Mouse (Mus musculus) MEL (cell line): ENCODE results near the gene Hectd3. TPM values are rescaled to one million over a fixed set of nuclear protein-coding genes. Genes with fewer than 3 reads are reported as not detected.

Experiments used
- DNase-seq: peaks from one replicate; pipeline ENCODE4 v3.0.0; 2011; ENCODE audit warnings: low read depth, low spot score
- H3K27ac ChIP-seq: 2 replicates; pipeline ENCODE4 v1.5.1; 2012; ENCODE audit warnings: low read depth, mild to moderate bottlenecking, control low read depth, low read length, moderate library complexity; ENCODE audit not compliant: control insufficient read depth
- H3K27me3 ChIP-seq, 2 experiments: fragments of 150-350 bp in 1 of 2; sonication (generic) in 1 of 2; 2 replicates each; pipeline ENCODE4 v1.6.1; 2012; ENCODE audit warnings: low read length in 2 of 2, mild to moderate bottlenecking in 2 of 2, improper control_type of control experiment in 1 of 2, moderate library complexity in 1 of 2; ENCODE audit not compliant: insufficient read depth in 2 of 2, control insufficient read depth in 1 of 2
- H3K36me3 ChIP-seq, 2 experiments: 2 replicates each; pipeline ENCODE4 v1.6.1; 2012 to 2014; ENCODE audit warnings: low read length in 2 of 2, improper control_type of control experiment in 1 of 2, inconsistent platforms in 1 of 2, mild to moderate bottlenecking in 1 of 2; ENCODE audit not compliant: insufficient read depth in 2 of 2, control insufficient read depth in 1 of 2
- H3K4me1 ChIP-seq, 2 experiments: fragments of 150-350 bp in 1 of 2; sonication (generic) in 1 of 2; 2 replicates each; pipeline ENCODE4 v1.6.1; 2012; ENCODE audit warnings: low read length in 2 of 2, improper control_type of control experiment in 1 of 2, mild to moderate bottlenecking in 1 of 2; ENCODE audit not compliant: insufficient read depth in 2 of 2, control insufficient read depth in 1 of 2
- H3K4me3 ChIP-seq, 2 experiments: fragments of 150-350 bp in 1 of 2; sonication (generic) in 1 of 2; 2 replicates each; pipeline ENCODE4 v1.5.1; 2012; ENCODE audit warnings: low read depth in 2 of 2, low read length in 2 of 2, mild to moderate bottlenecking in 2 of 2, moderate library complexity in 2 of 2, control low read depth in 1 of 2, improper control_type of control experiment in 1 of 2; ENCODE audit not compliant: control insufficient read depth in 1 of 2, insufficient read depth in 1 of 2
- H3K79me2 ChIP-seq: 2 replicates; pipeline ENCODE4 v1.6.1; 2012; ENCODE audit warnings: mild to moderate bottlenecking, low read length, moderate library complexity; ENCODE audit not compliant: control insufficient read depth, poor library complexity, insufficient read depth
- H3K9ac ChIP-seq: 2 replicates; pipeline ENCODE4 v1.6.1; 2012; ENCODE audit warnings: low read depth, mild to moderate bottlenecking, control low read depth, low read length, moderate library complexity; ENCODE audit not compliant: control insufficient read depth, poor library complexity, severe bottlenecking
- H3K9me3 ChIP-seq: fragments of 150-350 bp; sonication (generic); replicated peaks from 2 replicates; pipeline ENCODE4 v1.6.1; 2012; ENCODE audit warnings: mild to moderate bottlenecking, low read length, improper control_type of control experiment, moderate library complexity; ENCODE audit not compliant: insufficient read depth
- BHLHE40 ChIP-seq: IDR thresholded peaks from 2 replicates; pipeline ENCODE4 v1.6.1; 2012; ENCODE audit warnings: low read depth, mild to moderate bottlenecking, inconsistent platforms, low read length, improper control_type of control experiment, borderline replicate concordance
- CHD1 ChIP-seq: IDR thresholded peaks from 2 replicates; pipeline ENCODE4 v1.6.1; 2012; ENCODE audit warnings: low read depth, mild to moderate bottlenecking, inconsistent platforms, low read length, improper control_type of control experiment
- CHD2 ChIP-seq: IDR thresholded peaks from 2 replicates; pipeline ENCODE4 v1.6.1; 2011; ENCODE audit warnings: low read length, improper control_type of control experiment
- CTCF ChIP-seq, 3 experiments: IDR thresholded peaks in 2 of 3; conservative IDR thresholded peaks in 1 of 3; 2 replicates each; pipeline ENCODE4 v1.5.1; 2011 to 2012; ENCODE audit warnings: low read length in 3 of 3, low read depth in 2 of 3, mild to moderate bottlenecking in 2 of 3, improper control_type of control experiment in 1 of 3, inconsistent platforms in 1 of 3, mixed read lengths in 1 of 3, moderate library complexity in 1 of 3; ENCODE audit not compliant: control insufficient read depth in 1 of 3, insufficient read depth in 1 of 3, poor library complexity in 1 of 3, severe bottlenecking in 1 of 3
- E2F4 ChIP-seq: IDR thresholded peaks from 2 replicates; pipeline ENCODE4 v1.6.1; 2011; ENCODE audit warnings: low read depth, low read length, improper control_type of control experiment, borderline replicate concordance
- ELF1 ChIP-seq: IDR thresholded peaks from 2 replicates; pipeline ENCODE4 v1.6.1; 2014; ENCODE audit warnings: low read depth, mild to moderate bottlenecking, inconsistent platforms, low read length, improper control_type of control experiment, moderate library complexity
- EP300 ChIP-seq, 2 experiments: IDR thresholded peaks; 2 replicates each; pipeline ENCODE4 v1.6.1; 2011; ENCODE audit warnings: improper control_type of control experiment in 2 of 2, low read length in 2 of 2, low read depth in 1 of 2, mild to moderate bottlenecking in 1 of 2
- ETS1 ChIP-seq: IDR thresholded peaks from 2 replicates; pipeline ENCODE4 v1.6.1; 2012; ENCODE audit warnings: low read depth, mild to moderate bottlenecking, inconsistent platforms, low read length, improper control_type of control experiment, moderate library complexity
- GATA1 ChIP-seq: IDR thresholded peaks from 2 replicates; pipeline ENCODE4 v1.6.1; 2011; ENCODE audit warnings: low read depth, low read length, improper control_type of control experiment
- HCFC1 ChIP-seq: IDR thresholded peaks from 2 replicates; pipeline ENCODE4 v1.6.1; 2012; ENCODE audit warnings: low read depth, mild to moderate bottlenecking, inconsistent platforms, low read length, improper control_type of control experiment, moderate library complexity
- JUND ChIP-seq: IDR thresholded peaks from 2 replicates; pipeline ENCODE4 v1.6.1; 2011; ENCODE audit warnings: low read depth, mild to moderate bottlenecking, improper control_type of control experiment, low read length
- KAT2A ChIP-seq: conservative IDR thresholded peaks from 2 replicates; pipeline ENCODE4 v1.6.1; 2012; ENCODE audit warnings: low read depth, low read length, improper control_type of control experiment, inconsistent platforms
- MAFK ChIP-seq: IDR thresholded peaks from 2 replicates; pipeline ENCODE4 v1.6.1; 2011; ENCODE audit warnings: low read depth, mild to moderate bottlenecking, low read length, improper control_type of control experiment, borderline replicate concordance
- MAX ChIP-seq: IDR thresholded peaks from 2 replicates; pipeline ENCODE4 v1.6.1; 2011; ENCODE audit warnings: low read length, improper control_type of control experiment
- MEF2A ChIP-seq: IDR thresholded peaks from 2 replicates; pipeline ENCODE4 v1.6.1; 2014; ENCODE audit warnings: low read depth, mild to moderate bottlenecking, inconsistent platforms, low read length, improper control_type of control experiment; ENCODE audit not compliant: poor library complexity, insufficient replicate concordance, severe bottlenecking; ENCODE audit errors: extremely low read depth
- MYB ChIP-seq: IDR thresholded peaks from 2 replicates; pipeline ENCODE4 v1.6.1; 2011; ENCODE audit warnings: mild to moderate bottlenecking, low read depth, low read length, improper control_type of control experiment
- MYC ChIP-seq: IDR thresholded peaks from 2 replicates; pipeline ENCODE4 v1.6.1; 2011; ENCODE audit warnings: low read depth, mild to moderate bottlenecking, low read length, improper control_type of control experiment, moderate library complexity
- NELFE ChIP-seq: IDR thresholded peaks from 2 replicates; pipeline ENCODE4 v1.6.1; 2011; ENCODE audit warnings: low read depth, low read length, improper control_type of control experiment
- NRF1 ChIP-seq: IDR thresholded peaks from 2 replicates; pipeline ENCODE4 v1.6.1; 2014; ENCODE audit warnings: low read depth, mild to moderate bottlenecking, inconsistent platforms, low read length, improper control_type of control experiment, moderate library complexity; ENCODE audit not compliant: poor library complexity, insufficient read depth, severe bottlenecking
- POLR2A ChIP-seq, 2 experiments: IDR thresholded peaks; 2 replicates each; pipeline ENCODE4 v1.6.1; 2011 to 2012; ENCODE audit warnings: low read length in 2 of 2, mild to moderate bottlenecking in 2 of 2, control low read depth in 1 of 2, improper control_type of control experiment in 1 of 2, low read depth in 1 of 2, moderate library complexity in 1 of 2; ENCODE audit not compliant: control insufficient read depth in 1 of 2, insufficient read depth in 1 of 2, poor library complexity in 1 of 2
- POLR2AphosphoS2 ChIP-seq: IDR thresholded peaks from 2 replicates; pipeline ENCODE4 v1.6.1; 2011; ENCODE audit warnings: low read length, improper control_type of control experiment
- POLR2AphosphoS5 ChIP-seq: IDR thresholded peaks from 2 replicates; pipeline ENCODE4 v1.6.1; 2012; ENCODE audit warnings: low read depth, borderline replicate concordance, mild to moderate bottlenecking, inconsistent platforms, low read length, moderate library complexity, mixed read lengths
- RCOR1 ChIP-seq: IDR thresholded peaks from 2 replicates; pipeline ENCODE4 v1.6.1; 2012; ENCODE audit warnings: low read depth, mild to moderate bottlenecking, inconsistent platforms, low read length, improper control_type of control experiment
- SIN3A ChIP-seq: IDR thresholded peaks from 2 replicates; pipeline ENCODE4 v1.6.1; 2012; ENCODE audit warnings: low read length, improper control_type of control experiment, inconsistent platforms
- SMC3 ChIP-seq: IDR thresholded peaks from 2 replicates; pipeline ENCODE4 v1.6.1; 2011; ENCODE audit warnings: low read depth, low read length, improper control_type of control experiment
- TAL1 ChIP-seq: IDR thresholded peaks from 2 replicates; pipeline ENCODE4 v1.6.1; 2012; ENCODE audit warnings: mild to moderate bottlenecking, inconsistent platforms, low read length, moderate library complexity, mixed read lengths
- TBP ChIP-seq: IDR thresholded peaks from 2 replicates; pipeline ENCODE4 v1.8.0; 2011; ENCODE audit warnings: low read depth, low read length, improper control_type of control experiment
- TCF12 ChIP-seq: IDR thresholded peaks from 2 replicates; pipeline ENCODE4 v1.6.1; 2014; ENCODE audit warnings: low read depth, mild to moderate bottlenecking, inconsistent platforms, low read length, improper control_type of control experiment, moderate library complexity
- UBTF ChIP-seq: IDR thresholded peaks from 2 replicates; pipeline ENCODE4 v1.6.1; 2012; ENCODE audit warnings: low read depth, mild to moderate bottlenecking, inconsistent platforms, low read length, improper control_type of control experiment, moderate library complexity, borderline replicate concordance; ENCODE audit not compliant: insufficient read depth
- USF1 ChIP-seq: IDR thresholded peaks from 2 replicates; pipeline ENCODE4 v1.6.1; 2014; ENCODE audit warnings: low read depth, mild to moderate bottlenecking, inconsistent platforms, low read length, improper control_type of control experiment, moderate library complexity
- USF2 ChIP-seq, 2 experiments: IDR thresholded peaks; 2 replicates each; pipeline ENCODE4 v1.6.1; 2011 to 2012; ENCODE audit warnings: improper control_type of control experiment in 2 of 2, low read length in 2 of 2, borderline replicate concordance in 1 of 2, inconsistent platforms in 1 of 2, low read depth in 1 of 2, mild to moderate bottlenecking in 1 of 2; ENCODE audit not compliant: insufficient read depth in 1 of 2
- ZC3H11A ChIP-seq: IDR thresholded peaks from 2 replicates; pipeline ENCODE4 v1.6.1; 2012; ENCODE audit warnings: low read depth, mild to moderate bottlenecking, inconsistent platforms, low read length, improper control_type of control experiment
- ZKSCAN1 ChIP-seq: IDR thresholded peaks from 2 replicates; pipeline ENCODE4 v1.6.1; 2012; ENCODE audit warnings: low read depth, mild to moderate bottlenecking, inconsistent platforms, low read length, improper control_type of control experiment, moderate library complexity
- ZNF384 ChIP-seq: IDR thresholded peaks from 2 replicates; pipeline ENCODE4 v1.6.1; 2012; ENCODE audit warnings: low read depth, mild to moderate bottlenecking, inconsistent platforms, low read length, improper control_type of control experiment
- polyA plus RNA-seq, 2 experiments: library from polyadenylated mRNA; stranded (reverse) in 1 of 2; unstranded in 1 of 2; fragments of >175 nt in 1 of 2; fragments of >200 nt in 1 of 2; gene quantifications; 2 replicates each; pipeline versions ENCODE4 v1.2.1 to v1.2.4; 2012; ENCODE audit warnings: low replicate concordance in 2 of 2, low read depth in 1 of 2; ENCODE audit not compliant: insufficient read length in 2 of 2, insufficient read depth in 1 of 2, missing spikeins in 1 of 2
- total RNA-seq: library from RNA; depleted of rRNA; stranded (reverse); fragments of 300-350 nt; gene quantifications from 2 replicates; pipeline ENCODE4 v1.2.3, GENCODE M21; 2012

The Hectd3 gene
- total and polyA plus RNA-seq, 3 experiments = 9.8 to 19.1 TPM; not detected in 1

- peak; percentile 96 for DNase-seq
- Histone ChIP-seq H3K27ac (peak within 1 kb of the TSS; percentile 70), H3K4me1 (peaks cover 0 to 5% of the 10 kb centered on the region in 2 experiments; a peak in 2 of 4 replicates), H3K9me3 (no peaks in the 10 kb centered on the region), H3K27me3 (no peaks in the 10 kb centered on the region), H3K36me3 (peaks cover 0 to 5% of the 10 kb centered on the region in 2 experiments; a peak in 2 of 4 replicates), H3K4me3 (peak within 1 kb of the TSS; percentile 65 to 85), H3K9ac (peak within 1 kb of the TSS; percentile 77), H3K79me2 (peaks cover 6% of the 10 kb centered on the region; the same call in 1 of the 2 replicates)
- TF ChIP-seq JUND = no peak
- no peak for TF ChIP-seq CHD2
- TF ChIP-seq POLR2AphosphoS2 = no peak
- TF ChIP-seq MYC = peak; percentile 2; the same call in 1 of the 2 replicates
- peak; percentile 40; the same call in 1 of the 2 replicates for TF ChIP-seq GATA1
- TF ChIP-seq SMC3 = no peak
- TF ChIP-seq UBTF = no peak
- peak; percentile 53 to 92; a peak in 3 of 4 replicates for TF ChIP-seq USF2 (IDR thresholded peaks at IDR 0.05; ENCODE audit: borderline replicate concordance in 1 of 2, insufficient read depth in 1 of 2, low read depth in 1 of 2, low read length in 2 of 2)
- TF ChIP-seq NRF1 = no peak
- TF ChIP-seq SIN3A = peak; percentile 100
- TF ChIP-seq TBP = peak; percentile 74
- TF ChIP-seq BHLHE40 = no peak
- TF ChIP-seq ETS1 = peak; percentile 55; the same call in 1 of the 2 replicates
- no peak for TF ChIP-seq CHD1
- no peak; the same call in 1 of the 2 replicates for TF ChIP-seq KAT2A
- peak; percentile 70 for TF ChIP-seq ELF1
- peak; percentile 73 for TF ChIP-seq NELFE
- TF ChIP-seq POLR2A (IDR thresholded peaks at IDR 0.05; ENCODE audit: control insufficient read depth in 1 of 2, insufficient read depth in 1 of 2, low read depth in 1 of 2, low read length in 2 of 2, poor library complexity in 1 of 2) = peak in 1 of 2 experiments; percentile 88; a peak in 2 of 4 replicates
- TF ChIP-seq RCOR1 = peak; percentile 22
- peak; percentile 99 for TF ChIP-seq USF1
- no peak for TF ChIP-seq MAFK
- TF ChIP-seq POLR2AphosphoS5 = no peak
- peak; percentile 91 for TF ChIP-seq TAL1
- no peak for TF ChIP-seq ZC3H11A
- TF ChIP-seq ZKSCAN1 = no peak
- TF ChIP-seq ZNF384 = no peak
- no peak for TF ChIP-seq MYB
- peak; percentile 96 for TF ChIP-seq MAX
- no peak for TF ChIP-seq E2F4
- TF ChIP-seq HCFC1 = peak; percentile 96
- no peak for TF ChIP-seq MEF2A
- peak; percentile 50 to 77; a peak in 3 of 4 replicates for TF ChIP-seq EP300 (IDR thresholded peaks at IDR 0.05; ENCODE audit: low read depth in 1 of 2, low read length in 2 of 2)
- peak; percentile 83 for TF ChIP-seq TCF12
- no peak for TF ChIP-seq CTCF (IDR thresholded peaks at IDR 0.05 in 2 of 3, conservative IDR thresholded peaks at IDR 0.05 in 1 of 3; ENCODE audit: control insufficient read depth in 1 of 3, insufficient read depth in 1 of 3, low read depth in 2 of 3, low read length in 3 of 3, poor library complexity in 1 of 3, severe bottlenecking in 1 of 3)
Measured at GRCm38 (mm10) chr4:116993672-116994621, 1.2 kb upstream of the Hectd3 start, which contains the start of gene Urod. TSS of gene Urod (minus strand) at chr4:116994413.
